In the genomic region with DNA sequence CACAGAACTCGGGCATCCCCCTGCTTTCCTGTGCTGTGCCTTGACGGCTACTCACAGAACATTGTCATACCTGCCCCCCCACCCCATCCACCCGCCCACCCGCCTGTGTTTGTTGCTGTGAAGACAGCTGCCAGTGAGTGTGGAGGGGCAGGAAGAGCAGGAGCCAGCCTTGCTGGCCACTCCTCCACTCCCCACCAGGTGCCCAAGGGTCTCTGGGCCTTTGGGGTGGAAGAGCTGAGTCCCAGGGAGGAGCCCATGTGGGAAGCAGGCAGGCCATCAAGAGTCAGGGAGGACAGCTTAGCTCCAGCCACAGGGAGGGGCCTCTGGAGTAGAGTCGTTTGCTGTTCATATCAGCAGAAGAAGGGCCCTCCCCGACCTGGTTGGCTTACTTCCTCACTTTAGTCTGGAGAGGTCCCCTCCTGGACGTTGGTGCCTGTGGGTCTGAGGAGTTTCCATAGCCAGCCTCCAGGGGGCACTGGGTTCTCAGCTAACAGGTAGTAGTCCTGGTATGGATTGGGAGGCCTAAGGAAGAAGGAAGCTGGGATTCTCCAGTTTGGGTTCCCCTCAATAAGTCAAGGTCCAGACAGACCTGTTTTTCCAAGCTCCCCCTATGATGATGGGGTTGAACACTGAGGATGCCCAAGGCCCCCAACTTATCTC, we compare ENCODE assay signal across 8 mouse cellular contexts. TPM values are rescaled to one million over a fixed set of nuclear protein-coding genes. Genes with fewer than 3 reads are reported as not detected.
DNase-seq lines count a peak whose midpoint lies in the region; ATAC-seq and TF ChIP-seq lines count a peak whose summit lies in the region.

No protein-coding gene starts in this region.

- H3K9ac ChIP-seq in hindbrain, embryonic 12.5 days = no peak overlapping the region
- no peak overlapping the region for H3K9ac ChIP-seq in forebrain, postnatal 0 days
- no peak overlapping the region for H3K9ac ChIP-seq in stomach, embryonic 14.5 days (replicated peaks; ENCODE audit: low read depth, low read length)

- TF ChIP-seq CTCF in forebrain, postnatal 0 days (IDR thresholded peaks at IDR 0.05; ENCODE audit: low read depth) = peak; percentile 79

- no peak overlapping the region for H3K27ac ChIP-seq in hindbrain, embryonic 10.5 days
- no peak overlapping the region for H3K27ac ChIP-seq in hindbrain, embryonic 12.5 days
- H3K27ac ChIP-seq in forebrain, postnatal 0 days (ENCODE audit: low read depth, low read length) = no peak overlapping the region
- no peak overlapping the region for H3K27ac ChIP-seq in stomach, embryonic 14.5 days (ENCODE audit: low read length)

- peaks cover 5% of the 10 kb centered on the region; the same call in 1 of the 2 replicates for H3K27me3 ChIP-seq in hindbrain, embryonic 10.5 days (ENCODE audit: insufficient read depth, poor library complexity, severe bottlenecking)
- H3K27me3 ChIP-seq in hindbrain, embryonic 12.5 days = no peaks in the 10 kb centered on the region
- no peaks in the 10 kb centered on the region for H3K27me3 ChIP-seq in forebrain, postnatal 0 days (ENCODE audit: insufficient read depth, low read length)
- no peaks in the 10 kb centered on the region for H3K27me3 ChIP-seq in stomach, embryonic 14.5 days (ENCODE audit: control insufficient read depth, insufficient read depth, low read length)

- no peaks in the 10 kb centered on the region for H3K9me3 ChIP-seq in hindbrain, embryonic 10.5 days
- H3K9me3 ChIP-seq in hindbrain, embryonic 12.5 days (replicated peaks) = no peaks in the 10 kb centered on the region
- H3K9me3 ChIP-seq in forebrain, postnatal 0 days (ENCODE audit: low read length) = no peaks in the 10 kb centered on the region
- no peaks in the 10 kb centered on the region for H3K9me3 ChIP-seq in stomach, embryonic 14.5 days (ENCODE audit: control insufficient read depth, low read depth, low read length)

- no peak overlapping the region for H3K4me3 ChIP-seq in hindbrain, embryonic 10.5 days
- H3K4me3 ChIP-seq in hindbrain, embryonic 12.5 days = no peak overlapping the region
- no peak overlapping the region for H3K4me3 ChIP-seq in forebrain, postnatal 0 days (ENCODE audit: low read depth, low read length)
- no peak overlapping the region for H3K4me3 ChIP-seq in stomach, embryonic 14.5 days (ENCODE audit: low read depth, low read length)

- ATAC-seq in hindbrain, embryonic 12.5 days (ENCODE audit: low FRiP score) = no peak
- peak; percentile 68; the same call in 1 of the 2 replicates for ATAC-seq in forebrain, postnatal 0 days
- ATAC-seq in megakaryocyte progenitor cell, adult 5-6 weeks (replicated peaks; ENCODE audit: poor library complexity) = peak; percentile 82
- ATAC-seq in stomach, embryonic 14.5 days (ENCODE audit: insufficient number of reproducible peaks, insufficient read depth, low FRiP score, low read depth) = peak; percentile 26; the same call in 1 of the 2 replicates

- 46% methylated on average over 7 of the region's 7 CpGs for WGBS in hindbrain, embryonic 10.5 days
- WGBS in hindbrain, embryonic 12.5 days = 58% methylated on average over 7 of the region's 7 CpGs
- WGBS in forebrain, postnatal 0 days = 49% methylated on average over 7 of the region's 7 CpGs
- WGBS in stomach, embryonic 14.5 days = 46% methylated on average over 7 of the region's 7 CpGs

- H3K4me2 ChIP-seq in hindbrain, embryonic 12.5 days (replicated peaks) = no peak overlapping the region
- no peak overlapping the region for H3K4me2 ChIP-seq in forebrain, postnatal 0 days (ENCODE audit: low read depth)
- no peak overlapping the region for H3K4me2 ChIP-seq in stomach, embryonic 14.5 days (replicated peaks; ENCODE audit: low read depth, low read length)

- no peaks in the 10 kb centered on the region for H3K4me1 ChIP-seq in hindbrain, embryonic 10.5 days (replicated peaks)
- H3K4me1 ChIP-seq in hindbrain, embryonic 12.5 days = no peaks in the 10 kb centered on the region
- no peaks in the 10 kb centered on the region for H3K4me1 ChIP-seq in forebrain, postnatal 0 days (ENCODE audit: insufficient read depth)
- H3K4me1 ChIP-seq in stomach, embryonic 14.5 days (ENCODE audit: control insufficient read depth, insufficient read depth, low read length) = no peaks in the 10 kb centered on the region

- DNase-seq in hindbrain, embryonic 10.5 days (ENCODE audit: low spot score) = peak; percentile 71
- peak; percentile 33 for DNase-seq in cerebellum, adult 11 months
- DNase-seq in forebrain, postnatal 0 days = peak; percentile 65
- peak; percentile 86 for DNase-seq in heart, postnatal 4 days
- peak; percentile 37 to 73 for DNase-seq in layer of hippocampus, postnatal 25 days (ENCODE audit: extremely low spot score in 1 of 2, low spot score in 1 of 2)

- H3K36me3 ChIP-seq in hindbrain, embryonic 10.5 days = peaks cover 34% of the 10 kb centered on the region
- H3K36me3 ChIP-seq in hindbrain, embryonic 12.5 days = peaks cover 43% of the 10 kb centered on the region
- H3K36me3 ChIP-seq in forebrain, postnatal 0 days (ENCODE audit: insufficient read depth) = peaks cover 35% of the 10 kb centered on the region
- peaks cover 9% of the 10 kb centered on the region for H3K36me3 ChIP-seq in stomach, embryonic 14.5 days (ENCODE audit: control insufficient read depth, insufficient read depth, low read length)

RNA-seq across cellular contexts. Expression of a gene that starts 16.9 kb away (rescaled TPM):
- polyA plus RNA-seq in hindbrain, embryonic 10.5 days (2016; fragmentation: Nextera tagmentation; extraction: Ambion mirVana) = 12.3 and 15.6 TPM in 2 replicates
- polyA plus RNA-seq in hindbrain, embryonic 12.5 days (2016; fragmentation: Nextera tagmentation; extraction: Ambion mirVana) = 18.8 and 23.2 TPM in 2 replicates
- total RNA-seq in forebrain, postnatal 0 days (2014; rRNA removed) = 70.3 and 81.0 TPM in 2 replicates
- 27.4 and 34.5 TPM in 2 replicates for polyA plus RNA-seq in forebrain, postnatal 0 days (2015; fragmentation: Nextera tagmentation; extraction: Ambion mirVana)
- 10 to 100 TPM; 11.4 to 12.5 TPM for total RNA-seq in heart, postnatal 4 days (2021)
- total RNA-seq in layer of hippocampus, postnatal 25 days (2021) = 100 to 1,000 TPM; 135 to 150 TPM
- 0.77 and 1.1 TPM in 2 replicates for total RNA-seq in megakaryocyte progenitor cell, adult 5-6 weeks (2015)
- 1.2 and 1.4 TPM in 2 replicates for total RNA-seq in megakaryocyte progenitor cell, adult 5-6 weeks (2017)
- polyA plus RNA-seq in stomach, embryonic 14.5 days (2014; fragmentation: Nextera tagmentation; extraction: Ambion mirVana) = 9.5 and 10.2 TPM in 2 replicates

RNA-seq across cellular contexts. Expression of a gene that starts 38.9 kb away (rescaled TPM):
- polyA plus RNA-seq in hindbrain, embryonic 10.5 days (2016; fragmentation: Nextera tagmentation; extraction: Ambion mirVana) = 28.5 and 32.2 TPM in 2 replicates
- polyA plus RNA-seq in hindbrain, embryonic 12.5 days (2016; fragmentation: Nextera tagmentation; extraction: Ambion mirVana) = 100 and 102 TPM in 2 replicates
- total RNA-seq in forebrain, postnatal 0 days (2014; rRNA removed) = 26.7 and 41.1 TPM in 2 replicates
- polyA plus RNA-seq in forebrain, postnatal 0 days (2015; fragmentation: Nextera tagmentation; extraction: Ambion mirVana) = 18.6 and 19.6 TPM in 2 replicates
- 100 to 1,000 TPM; 172 to 182 TPM for total RNA-seq in heart, postnatal 4 days (2021)
- total RNA-seq in layer of hippocampus, postnatal 25 days (2021) = 1 to 10 TPM; 7.7 to 9.4 TPM
- not detected in 2 replicates for total RNA-seq in megakaryocyte progenitor cell, adult 5-6 weeks (2015)
- total RNA-seq in megakaryocyte progenitor cell, adult 5-6 weeks (2017) = not detected in 2 replicates
- polyA plus RNA-seq in stomach, embryonic 14.5 days (2014; fragmentation: Nextera tagmentation; extraction: Ambion mirVana) = 35.5 and 41.9 TPM in 2 replicates

RNA-seq across cellular contexts. Expression of a gene that starts 56.7 kb away (rescaled TPM):
- 24.0 and 28.8 TPM in 2 replicates for polyA plus RNA-seq in hindbrain, embryonic 10.5 days (2016; fragmentation: Nextera tagmentation; extraction: Ambion mirVana)
- polyA plus RNA-seq in hindbrain, embryonic 12.5 days (2016; fragmentation: Nextera tagmentation; extraction: Ambion mirVana) = 19.1 and 19.8 TPM in 2 replicates
- total RNA-seq in forebrain, postnatal 0 days (2014; rRNA removed) = 36.6 and 52.6 TPM in 2 replicates
- 9.1 and 12.5 TPM in 2 replicates for polyA plus RNA-seq in forebrain, postnatal 0 days (2015; fragmentation: Nextera tagmentation; extraction: Ambion mirVana)
- 10 to 100 TPM; 13.1 to 15.4 TPM for total RNA-seq in heart, postnatal 4 days (2021)
- 10 to 100 TPM; 17.8 to 23.4 TPM for total RNA-seq in layer of hippocampus, postnatal 25 days (2021)
- 157 and 167 TPM in 2 replicates for total RNA-seq in megakaryocyte progenitor cell, adult 5-6 weeks (2015)
- total RNA-seq in megakaryocyte progenitor cell, adult 5-6 weeks (2017) = 173 and 176 TPM in 2 replicates
- 11.6 and 13.1 TPM in 2 replicates for polyA plus RNA-seq in stomach, embryonic 14.5 days (2014; fragmentation: Nextera tagmentation; extraction: Ambion mirVana)

Comparison
In these comparisons a context has a peak if more than half of its experiments do, and no peak if none do; other contexts are left out.
1. DNase-seq: peak in every context shown above with its lines; median percentile 86 in heart, postnatal 4 days; 71 in hindbrain, embryonic 10.5 days; 65 in forebrain, postnatal 0 days; 55 in layer of hippocampus, postnatal 25 days; 33 in cerebellum, adult 11 months.
2. RNA of a gene that starts 16.9 kb away (total RNA-seq): 135 to 150 TPM in layer of hippocampus, postnatal 25 days, 70.3 to 81.0 TPM in forebrain, postnatal 0 days and 11.4 to 12.5 TPM in heart, postnatal 4 days; 0.77 to 1.4 TPM in megakaryocyte progenitor cell, adult 5-6 weeks; every median in the first group is over 4 times any median in the second.
3. RNA of a gene that starts 38.9 kb away (total RNA-seq): 172 to 182 TPM in heart, postnatal 4 days, 26.7 to 41.1 TPM in forebrain, postnatal 0 days and 7.7 to 9.4 TPM in layer of hippocampus, postnatal 25 days; not detected in megakaryocyte progenitor cell, adult 5-6 weeks; every median in the first group is over 4 times any median in the second.